ENCODE assay signal across 8 mouse cellular contexts in the genomic region with DNA sequence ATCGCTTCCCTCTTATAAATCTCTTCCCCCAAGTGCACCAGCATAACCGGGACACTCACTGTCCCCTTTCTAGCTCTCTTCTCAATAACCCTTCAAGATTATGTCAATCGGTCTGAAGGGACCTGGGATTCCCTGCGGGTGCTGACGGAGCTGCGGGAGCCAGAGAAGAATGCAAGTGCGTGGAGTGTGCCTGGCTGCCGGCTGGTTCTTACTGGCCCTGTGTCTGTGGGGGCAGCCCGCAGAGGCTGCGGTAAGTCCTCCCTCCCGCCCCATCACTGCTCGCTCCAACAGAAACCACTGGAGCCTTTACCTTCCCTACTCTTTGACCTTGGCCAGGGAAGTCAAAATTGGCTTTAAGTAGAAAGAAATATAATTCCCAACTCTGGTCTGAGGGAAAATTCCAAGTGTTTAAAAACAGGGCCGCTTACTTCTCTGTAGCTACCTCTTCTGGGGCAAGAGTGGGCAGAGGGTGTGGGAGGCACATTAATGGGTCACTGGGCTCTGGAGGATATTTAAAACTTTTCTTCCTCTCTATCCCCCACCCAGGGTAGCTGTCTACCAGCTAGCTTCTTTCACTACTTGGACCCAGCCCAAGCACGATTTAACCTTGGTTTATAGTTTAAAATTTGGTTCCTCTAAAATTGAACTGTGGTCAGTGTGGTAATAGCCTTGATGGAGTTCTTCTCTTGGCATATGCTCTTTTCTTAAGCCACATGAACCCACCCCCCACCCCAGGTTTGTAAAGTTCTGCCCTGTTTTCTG. TPM values are rescaled to one million over a fixed set of nuclear protein-coding genes. Genes with fewer than 3 reads are reported as not detected.
DNase-seq lines count a peak whose midpoint lies in the region; ATAC-seq and TF ChIP-seq lines count a peak whose summit lies in the region.

No protein-coding gene starts in this region.

- no peak for TF ChIP-seq POLR2A in limb, embryonic 14.5 days (IDR thresholded peaks at IDR 0.05; ENCODE audit: borderline replicate concordance, extremely low read depth, insufficient read depth, insufficient read length)

- 15% methylated on average over 14 of the region's 14 CpGs for whole genome bisulfite sequencing in embryonic facial prominence, embryonic 14.5 days
- 16% methylated on average over 14 of the region's 14 CpGs for WGBS in hindbrain, embryonic 11.5 days
- 22% methylated on average over 14 of the region's 14 CpGs for WGBS in limb, embryonic 14.5 days
- WGBS in midbrain, postnatal 0 days: 13% methylated on average over 14 of the region's 14 CpGs

- H3K36me3 ChIP-seq in embryonic facial prominence, embryonic 14.5 days (ENCODE audit: control insufficient read depth, insufficient read depth, low read length): no peaks in the 10 kb centered on the region
- no peaks in the 10 kb centered on the region for H3K36me3 ChIP-seq in hindbrain, embryonic 11.5 days (ENCODE audit: control insufficient read depth, insufficient read depth, low read length)
- H3K36me3 ChIP-seq in limb, embryonic 14.5 days (ENCODE audit: control insufficient read depth, insufficient read depth, low read length): no peaks in the 10 kb centered on the region
- no peaks in the 10 kb centered on the region for H3K36me3 ChIP-seq in midbrain, postnatal 0 days (ENCODE audit: insufficient read depth, low read length)

- DNase-seq in right cerebral cortex, adult 2 months (ENCODE audit: low spot score in 2 of 2): peak; percentile 0 to 2
- no peak for DNase-seq in right cerebral cortex, postnatal 10 days (ENCODE audit: low spot score in 2 of 2)
- peak; percentile 4 for DNase-seq in embryonic facial prominence, embryonic 14.5 days (ENCODE audit: low spot score)
- DNase-seq in hindbrain, embryonic 11.5 days (ENCODE audit: low spot score): no peak
- peak; percentile 3 for DNase-seq in limb, embryonic 14.5 days (ENCODE audit: low spot score)
- no peak for DNase-seq in midbrain, postnatal 0 days (ENCODE audit: low spot score)
- no peak for DNase-seq in gastrocnemius, adult 8-10 months (ENCODE audit: low spot score in 2 of 2)
- no peak for DNase-seq in gastrocnemius, postnatal 14 days

- peak overlapping the region; percentile 58 for H3K9ac ChIP-seq in embryonic facial prominence, embryonic 14.5 days (ENCODE audit: low read depth, low read length)
- H3K9ac ChIP-seq in hindbrain, embryonic 11.5 days (ENCODE audit: low read depth, low read length): peak overlapping the region; percentile 32
- H3K9ac ChIP-seq in limb, embryonic 14.5 days (ENCODE audit: low read depth, low read length, severe bottlenecking): peak overlapping the region; percentile 59
- H3K9ac ChIP-seq in midbrain, postnatal 0 days (replicated peaks; ENCODE audit: low read length, poor library complexity, severe bottlenecking): 0 out of 2 replicates have a peak overlapping the region, but pooled peaks have one; percentile 8

- H3K27ac ChIP-seq in embryonic facial prominence, embryonic 14.5 days (replicated peaks; ENCODE audit: low read depth, low read length): no peak overlapping the region
- 0 out of 2 replicates have a peak overlapping the region, but pooled peaks have one; percentile 4 for H3K27ac ChIP-seq in hindbrain, embryonic 11.5 days (ENCODE audit: low read depth, low read length)
- no peak overlapping the region for H3K27ac ChIP-seq in limb, embryonic 14.5 days (replicated peaks; ENCODE audit: low read depth, low read length)
- no peak overlapping the region for H3K27ac ChIP-seq in midbrain, postnatal 0 days (ENCODE audit: low read depth, low read length)

- peak overlapping the region; percentile 50 for H3K4me3 ChIP-seq in embryonic facial prominence, embryonic 14.5 days (ENCODE audit: low read depth, low read length)
- H3K4me3 ChIP-seq in hindbrain, embryonic 11.5 days (ENCODE audit: low read depth, low read length): peak overlapping the region; percentile 40
- peak overlapping the region; percentile 45 for H3K4me3 ChIP-seq in limb, embryonic 14.5 days (replicated peaks; ENCODE audit: low read length)
- H3K4me3 ChIP-seq in midbrain, postnatal 0 days (ENCODE audit: low read depth, low read length): peak overlapping the region; percentile 36

- peak; percentile 65; the same call in 1 of the 2 replicates for ATAC-seq in embryonic facial prominence, embryonic 14.5 days (ENCODE audit: low read depth)
- ATAC-seq in hindbrain, embryonic 11.5 days (ENCODE audit: low FRiP score): peak; percentile 83
- peak; percentile 63; the same call in 1 of the 2 replicates for ATAC-seq in limb, embryonic 14.5 days (ENCODE audit: low FRiP score, low read depth)
- no peak; the same call in 1 of the 2 replicates for ATAC-seq in midbrain, postnatal 0 days (ENCODE audit: low FRiP score)

- H3K4me2 ChIP-seq in embryonic facial prominence, embryonic 14.5 days (ENCODE audit: low read depth, low read length): peak overlapping the region; percentile 59
- H3K4me2 ChIP-seq in hindbrain, embryonic 11.5 days (replicated peaks; ENCODE audit: low read depth, low read length): peak overlapping the region; percentile 48
- peak overlapping the region; percentile 48 for H3K4me2 ChIP-seq in limb, embryonic 14.5 days (replicated peaks; ENCODE audit: low read depth, low read length, severe bottlenecking)
- peak overlapping the region; percentile 66 for H3K4me2 ChIP-seq in midbrain, postnatal 0 days (ENCODE audit: low read depth, low read length, poor library complexity, severe bottlenecking)

- no peaks in the 10 kb centered on the region for H3K9me3 ChIP-seq in embryonic facial prominence, embryonic 14.5 days (ENCODE audit: control insufficient read depth, low read length)
- no peaks in the 10 kb centered on the region for H3K9me3 ChIP-seq in hindbrain, embryonic 11.5 days (ENCODE audit: control insufficient read depth, low read length)
- no peaks in the 10 kb centered on the region for H3K9me3 ChIP-seq in limb, embryonic 14.5 days (ENCODE audit: control insufficient read depth, low read length)
- no peaks in the 10 kb centered on the region for H3K9me3 ChIP-seq in midbrain, postnatal 0 days (ENCODE audit: low read length)

- peaks cover 25% of the 10 kb centered on the region for H3K27me3 ChIP-seq in embryonic facial prominence, embryonic 14.5 days (replicated peaks; ENCODE audit: control insufficient read depth, insufficient read depth, low read length)
- H3K27me3 ChIP-seq in hindbrain, embryonic 11.5 days (ENCODE audit: control insufficient read depth, insufficient read depth, low read length): peaks cover 8% of the 10 kb centered on the region; the same call in 1 of the 2 replicates
- H3K27me3 ChIP-seq in limb, embryonic 14.5 days (ENCODE audit: control insufficient read depth, insufficient read depth, low read length): peaks cover 10% of the 10 kb centered on the region; the same call in 1 of the 2 replicates
- peaks cover 17% of the 10 kb centered on the region; the same call in 1 of the 2 replicates for H3K27me3 ChIP-seq in midbrain, postnatal 0 days (ENCODE audit: insufficient read depth, low read length)

- intact Hi-C loops in gastrocnemius, postnatal 14 days (cut with DNase I; ENCODE audit: low total_unique reads): no loop called here

- H3K4me1 ChIP-seq in embryonic facial prominence, embryonic 14.5 days (ENCODE audit: control insufficient read depth, insufficient read depth, low read length): no peaks in the 10 kb centered on the region
- no peaks in the 10 kb centered on the region for H3K4me1 ChIP-seq in hindbrain, embryonic 11.5 days (replicated peaks; ENCODE audit: control insufficient read depth, insufficient read depth, low read length)
- H3K4me1 ChIP-seq in limb, embryonic 14.5 days (ENCODE audit: control insufficient read depth, insufficient read depth, low read length): no peaks in the 10 kb centered on the region
- no peaks in the 10 kb centered on the region for H3K4me1 ChIP-seq in midbrain, postnatal 0 days (ENCODE audit: insufficient read depth, low read length)

- TF ChIP-seq CTCF in midbrain, postnatal 0 days (IDR thresholded peaks at IDR 0.05): no peak

RNA-seq across cellular contexts. Expression of a gene that starts 0.6 kb away (rescaled TPM):
- 14.1 and 14.2 TPM in 2 replicates for polyA plus RNA-seq in embryonic facial prominence, embryonic 14.5 days (2014; fragmentation: Nextera tagmentation; extraction: Ambion mirVana)
- polyA plus RNA-seq in hindbrain, embryonic 11.5 days (2014; fragmentation: Nextera tagmentation; extraction: Ambion mirVana): 11.4 and 12.0 TPM in 2 replicates
- 13.8 and 14.2 TPM in 2 replicates for polyA plus RNA-seq in limb, embryonic 14.5 days (2012; rRNA removed)
- polyA plus RNA-seq in limb, embryonic 14.5 days (2014; fragmentation: Nextera tagmentation; extraction: Ambion mirVana): 14.0 and 15.2 TPM in 2 replicates
- 24.8 and 30.6 TPM in 2 replicates for total RNA-seq in midbrain, postnatal 0 days (2014; rRNA removed)
- polyA plus RNA-seq in midbrain, postnatal 0 days (2015; fragmentation: Nextera tagmentation; extraction: Ambion mirVana): 5.4 and 6.2 TPM in 2 replicates
- total RNA-seq in gastrocnemius, adult 8-10 months (2022): 1 to 10 TPM; 1.1 to 1.4 (median 1.2) TPM
- total RNA-seq in gastrocnemius, postnatal 14 days (2021): 1 to 10 TPM; 3.3 to 4.9 TPM

RNA-seq across cellular contexts. Expression of a gene that starts 1.9 kb away (rescaled TPM):
- 1.8 TPM in 2 replicates for polyA plus RNA-seq in embryonic facial prominence, embryonic 14.5 days (2014; fragmentation: Nextera tagmentation; extraction: Ambion mirVana)
- polyA plus RNA-seq in hindbrain, embryonic 11.5 days (2014; fragmentation: Nextera tagmentation; extraction: Ambion mirVana): 1.6 and 2.4 TPM in 2 replicates
- 2.1 and 2.6 TPM in 2 replicates for polyA plus RNA-seq in limb, embryonic 14.5 days (2012; rRNA removed)
- 2.1 and 2.2 TPM in 2 replicates for polyA plus RNA-seq in limb, embryonic 14.5 days (2014; fragmentation: Nextera tagmentation; extraction: Ambion mirVana)
- 5.1 and 5.9 TPM in 2 replicates for total RNA-seq in midbrain, postnatal 0 days (2014; rRNA removed)
- polyA plus RNA-seq in midbrain, postnatal 0 days (2015; fragmentation: Nextera tagmentation; extraction: Ambion mirVana): 1.9 and 2.1 TPM in 2 replicates
- total RNA-seq in gastrocnemius, adult 8-10 months (2022): under 1 TPM; 0.13 to 0.19 (median 0.17) TPM
- under 1 TPM; 0.18 to 0.27 TPM for total RNA-seq in gastrocnemius, postnatal 14 days (2021)

Comparison
In these comparisons a context has a peak if more than half of its experiments do, and no peak if none do; other contexts are left out.
1. DNase-seq: peak in right cerebral cortex, adult 2 months (2 of 2), embryonic facial prominence, embryonic 14.5 days (single experiment) and limb, embryonic 14.5 days (single experiment); none in right cerebral cortex, postnatal 10 days (0 of 2), hindbrain, embryonic 11.5 days (single experiment), midbrain, postnatal 0 days (single experiment), gastrocnemius, adult 8-10 months (0 of 2) and gastrocnemius, postnatal 14 days (single experiment).
2. H3K9ac ChIP-seq: peak in every context shown above with its lines; median percentile 59 in limb, embryonic 14.5 days; 58 in embryonic facial prominence, embryonic 14.5 days; 32 in hindbrain, embryonic 11.5 days; 8 in midbrain, postnatal 0 days.
3. Peak in every context shown above with its lines, with median percentiles within 50 percentile points of each other: H3K4me2 ChIP-seq and H3K4me3 ChIP-seq.